Mouse (Mus musculus): ENCODE data around the gene Ppt1. TPM values are rescaled to one million over a fixed set of nuclear protein-coding genes. Genes with fewer than 3 reads are reported as not detected.

Ppt1 gene
- polyA plus RNA-seq, 1 experiment = 40.0 TPM

DNA sequence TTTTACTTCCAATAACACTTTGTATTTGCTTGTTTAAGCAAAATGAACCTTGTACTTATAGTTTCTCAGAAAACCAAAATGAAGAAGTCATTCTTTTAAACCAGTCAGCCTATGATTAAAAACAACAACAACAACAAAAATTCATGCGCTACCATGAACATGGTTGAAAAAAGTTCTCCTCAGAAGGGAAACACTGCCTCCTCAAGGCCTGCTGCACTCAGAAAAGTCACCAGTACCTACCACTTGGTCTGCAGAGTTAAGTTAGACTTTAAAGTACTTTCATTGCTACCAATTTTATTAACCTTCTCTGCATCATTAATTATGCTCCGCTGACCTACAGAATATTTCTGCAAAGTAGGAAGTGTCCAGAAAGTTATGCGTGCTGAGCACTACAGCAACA, 47.3 kb downstream of the Ppt1 start:
- H3K4me3 ChIP-seq (ENCODE audit: insufficient read depth, poor library complexity, severe bottlenecking) = no peak overlapping the region
- no peak overlapping the region for H3ac ChIP-seq (ENCODE audit: control insufficient read depth, insufficient read length, low read depth)
- TF ChIP-seq FOSL1 (IDR thresholded peaks at IDR 0.05; ENCODE audit: insufficient read depth, low read length, poor library complexity, severe bottlenecking) (no peak), USF1 (IDR thresholded peaks at IDR 0.05; ENCODE audit: low read depth) (no peak), MYOD1 (IDR thresholded peaks at IDR 0.05; ENCODE audit: control insufficient read depth, insufficient read length, low read depth) (no peak), MYOG (IDR thresholded peaks at IDR 0.05; ENCODE audit: control insufficient read depth, extremely low read depth, insufficient read length) (no peak), CEBPB (IDR thresholded peaks at IDR 0.05; ENCODE audit: low read depth) (no peak), MAX (IDR thresholded peaks at IDR 0.05) (no peak), CTCF (IDR thresholded peaks at IDR 0.05; ENCODE audit: control insufficient read depth, insufficient read depth, insufficient read length) (no peak)
- peaks cover 72% of the 10 kb centered on the region for H3K79me3 ChIP-seq (ENCODE audit: low read depth)
- peaks cover 26% of the 10 kb centered on the region for H3K36me3 ChIP-seq (ENCODE audit: control insufficient read depth, insufficient read depth)
- H3K79me2 ChIP-seq (ENCODE audit: control insufficient read depth, insufficient read depth) = peaks cover 74% of the 10 kb centered on the region
- H3K27me3 ChIP-seq (ENCODE audit: control insufficient read depth, insufficient read depth, insufficient read length) = no peaks in the 10 kb centered on the region

GRCm38 (mm10) chr4:122884051-122884450, 48.0 kb downstream of the Ppt1 start:
- peak overlapping the region; percentile 97 for H3K4me3 ChIP-seq (ENCODE audit: insufficient read depth, poor library complexity, severe bottlenecking)
- H3K79me3 ChIP-seq (ENCODE audit: low read depth) = peaks cover 64% of the 10 kb centered on the region
- H3K27me3 ChIP-seq (ENCODE audit: control insufficient read depth, insufficient read depth, insufficient read length) = no peaks in the 10 kb centered on the region
- no peak for TF ChIP-seq CEBPB (IDR thresholded peaks at IDR 0.05; ENCODE audit: low read depth)
- TF ChIP-seq CTCF (IDR thresholded peaks at IDR 0.05; ENCODE audit: control insufficient read depth, insufficient read depth, insufficient read length) = no peak
- peaks cover 19% of the 10 kb centered on the region for H3K36me3 ChIP-seq (ENCODE audit: control insufficient read depth, insufficient read depth)
- H3ac ChIP-seq (ENCODE audit: control insufficient read depth, insufficient read length, low read depth) = peak overlapping the region; percentile 63
- H3K79me2 ChIP-seq (ENCODE audit: control insufficient read depth, insufficient read depth) = peaks cover 67% of the 10 kb centered on the region

- Histone ChIP-seq H3K27me3 (ENCODE audit: control insufficient read depth, insufficient read depth, insufficient read length) (no peaks in the 10 kb centered on the region), H3ac (ENCODE audit: control insufficient read depth, insufficient read length, low read depth) (peak overlapping the region; percentile 70), H3K4me3 (ENCODE audit: insufficient read depth, poor library complexity, severe bottlenecking) (peak overlapping the region; percentile 97), H3K36me3 (ENCODE audit: control insufficient read depth, insufficient read depth) (peaks cover 18% of the 10 kb centered on the region), H3K79me3 (ENCODE audit: low read depth) (peaks cover 58% of the 10 kb centered on the region), H3K79me2 (ENCODE audit: control insufficient read depth, insufficient read depth) (peaks cover 60% of the 10 kb centered on the region)
- TF ChIP-seq CTCF (IDR thresholded peaks at IDR 0.05; ENCODE audit: control insufficient read depth, insufficient read depth, insufficient read length) = no peak
- TF ChIP-seq CEBPB (IDR thresholded peaks at IDR 0.05; ENCODE audit: low read depth) = no peak
- TF ChIP-seq FOSL1 (IDR thresholded peaks at IDR 0.05; ENCODE audit: insufficient read depth, low read length, poor library complexity, severe bottlenecking) = no peak
- no peak for TF ChIP-seq MAX (IDR thresholded peaks at IDR 0.05)
- TF ChIP-seq USF1 (IDR thresholded peaks at IDR 0.05; ENCODE audit: low read depth) = no peak
- TF ChIP-seq MYOD1 (IDR thresholded peaks at IDR 0.05; ENCODE audit: control insufficient read depth, insufficient read length, low read depth) = no peak
- TF ChIP-seq MYOG (IDR thresholded peaks at IDR 0.05; ENCODE audit: control insufficient read depth, extremely low read depth, insufficient read length) = no peak
Measured at GRCm38 (mm10) chr4:122884481-122885340, 48.7 kb downstream of the Ppt1 start.

- Histone ChIP-seq H3ac (ENCODE audit: control insufficient read depth, insufficient read length, low read depth) (peak within 1 kb of the TSS; percentile 96), H3K4me3 (ENCODE audit: insufficient read depth, poor library complexity, severe bottlenecking) (peak within 1 kb of the TSS; percentile 97), H3K27me3 (ENCODE audit: control insufficient read depth, insufficient read depth, insufficient read length) (no peaks in the 10 kb centered on the region), H3K79me3 (ENCODE audit: low read depth) (peaks cover 46% of the 10 kb centered on the region), H3K79me2 (ENCODE audit: control insufficient read depth, insufficient read depth) (peaks cover 47% of the 10 kb centered on the region), H3K36me3 (ENCODE audit: control insufficient read depth, insufficient read depth) (peaks cover 15% of the 10 kb centered on the region)
- peak; percentile 72 for TF ChIP-seq USF1 (IDR thresholded peaks at IDR 0.05; ENCODE audit: low read depth)
- TF ChIP-seq FOSL1 (IDR thresholded peaks at IDR 0.05; ENCODE audit: insufficient read depth, low read length, poor library complexity, severe bottlenecking) = no peak
- TF ChIP-seq MAX (IDR thresholded peaks at IDR 0.05) = peak; percentile 17
- no peak for TF ChIP-seq MYOG (IDR thresholded peaks at IDR 0.05; ENCODE audit: control insufficient read depth, extremely low read depth, insufficient read length)
- no peak for TF ChIP-seq MYOD1 (IDR thresholded peaks at IDR 0.05; ENCODE audit: control insufficient read depth, insufficient read length, low read depth)
Measured at GRCm38 (mm10) chr4:122885768-122886578, 49.9 kb downstream of the Ppt1 start, which contains the start of gene Cap1. Gene Cap1, minus strand, starts transcription at chr4:122886056.

GRCm38 (mm10) chr4:122886579-122887254, 50.7 kb downstream of the Ppt1 start:
- Histone ChIP-seq H3ac (ENCODE audit: control insufficient read depth, insufficient read length, low read depth) (peak overlapping the region; percentile 96), H3K27me3 (ENCODE audit: control insufficient read depth, insufficient read depth, insufficient read length) (no peaks in the 10 kb centered on the region), H3K79me2 (ENCODE audit: control insufficient read depth, insufficient read depth) (peaks cover 40% of the 10 kb centered on the region), H3K79me3 (ENCODE audit: low read depth) (peaks cover 38% of the 10 kb centered on the region), H3K4me3 (ENCODE audit: insufficient read depth, poor library complexity, severe bottlenecking) (peak overlapping the region; percentile 36), H3K36me3 (ENCODE audit: control insufficient read depth, insufficient read depth) (peaks cover 7% of the 10 kb centered on the region)
- TF ChIP-seq MYOG (IDR thresholded peaks at IDR 0.05; ENCODE audit: control insufficient read depth, extremely low read depth, insufficient read length) = no peak
- no peak for TF ChIP-seq USF1 (IDR thresholded peaks at IDR 0.05; ENCODE audit: low read depth)
- peak; percentile 21 for TF ChIP-seq MAX (IDR thresholded peaks at IDR 0.05)
